Mouse (Mus musculus): ENCODE results near the gene Gucy2c.

- TF ChIP-seq POLR2A (IDR thresholded peaks at IDR 0.05; ENCODE audit: borderline replicate concordance, control insufficient read depth, low read depth, low read length), result no peak
- no peak for TF ChIP-seq CTCF (IDR thresholded peaks at IDR 0.05; ENCODE audit: control insufficient read depth, insufficient read depth, low read length)
These were observed 25.3 kb upstream of the Gucy2c start for GRCm38 (mm10) chr6:136806819-136807218.
